Mouse (Mus musculus): ENCODE results near the gene Agap1. TPM values are rescaled to one million over a fixed set of nuclear protein-coding genes. Genes with fewer than 3 reads are reported as not detected.

Gene Agap1
- total RNA-seq, 2 experiments from 2014 or later = 225 to 280 TPM

DNA sequence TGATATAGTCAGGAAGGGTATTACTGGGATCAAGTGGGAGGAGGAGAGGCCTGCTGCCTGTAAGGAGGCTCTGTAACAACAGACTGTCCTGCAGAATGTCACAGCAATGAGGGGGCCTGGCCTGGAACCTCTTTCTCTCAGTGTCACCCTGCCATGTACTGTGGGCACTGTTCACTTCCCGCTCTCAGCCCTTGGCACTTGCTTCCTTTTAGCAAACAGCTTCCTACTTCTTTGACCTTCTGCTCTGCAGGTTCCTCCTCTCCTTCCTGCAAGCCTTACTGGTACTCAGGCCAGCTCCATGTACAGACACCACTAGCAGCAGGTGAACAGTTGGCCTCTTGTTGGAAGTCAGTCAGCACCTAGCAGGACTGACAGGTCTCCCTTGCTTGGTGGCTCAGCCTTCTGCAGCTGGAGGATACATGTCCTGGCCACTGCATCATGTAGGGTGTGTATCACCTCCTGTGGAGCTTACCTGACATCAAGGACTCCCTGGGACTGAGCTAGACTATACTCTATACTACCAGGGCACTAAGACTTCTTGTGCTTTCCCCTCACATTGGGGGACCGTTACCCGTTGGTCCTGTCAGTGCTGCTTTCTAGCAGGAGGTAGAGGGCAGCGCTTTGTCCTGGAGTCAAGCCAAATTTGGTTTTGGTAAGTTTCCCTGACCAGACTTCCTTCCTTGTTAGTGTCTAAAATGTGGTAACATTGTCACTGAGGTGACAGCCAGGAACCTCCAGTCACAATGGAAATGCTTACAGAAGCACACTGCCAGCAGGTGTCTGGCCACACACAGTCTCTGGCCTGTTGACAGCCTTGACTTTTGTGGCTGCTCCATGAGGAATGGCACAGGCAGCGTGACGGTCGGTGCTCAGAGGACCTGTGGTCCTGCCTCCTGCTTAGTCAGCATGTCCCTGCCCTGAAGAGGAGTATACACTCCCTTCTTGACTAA is 120.6 kb downstream of the Agap1 start:
- no peak for DNase-seq (ENCODE audit: low spot score in 2 of 2)

- DNase-seq (ENCODE audit: low spot score in 2 of 2) = no peak
These were observed 121.7 kb downstream of the Agap1 start for GRCm38 (mm10) chr1:89576174-89576890.

DNA sequence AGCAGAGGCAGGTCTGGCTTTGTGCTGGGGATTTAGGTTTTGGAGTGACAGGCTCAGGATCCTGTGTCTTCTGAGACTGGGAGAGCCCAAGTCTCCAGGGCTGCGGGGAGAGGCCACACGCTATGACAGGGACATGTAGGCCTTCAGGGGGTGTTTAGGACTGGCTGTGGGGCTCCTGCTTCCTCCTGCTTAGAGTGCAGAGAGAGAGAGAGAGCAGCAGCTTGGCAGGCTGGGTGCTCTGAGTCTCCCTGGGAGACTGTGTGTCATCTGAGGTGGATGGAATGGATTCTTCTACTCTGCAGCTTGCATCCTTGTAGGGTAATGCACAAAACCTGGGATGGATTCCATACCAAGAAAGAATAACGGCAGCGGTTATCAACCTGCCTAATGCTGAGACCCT is 122.4 kb downstream of the Agap1 start:
- DNase-seq (ENCODE audit: low spot score in 2 of 2) = peak; percentile 54 to 76

DNA sequence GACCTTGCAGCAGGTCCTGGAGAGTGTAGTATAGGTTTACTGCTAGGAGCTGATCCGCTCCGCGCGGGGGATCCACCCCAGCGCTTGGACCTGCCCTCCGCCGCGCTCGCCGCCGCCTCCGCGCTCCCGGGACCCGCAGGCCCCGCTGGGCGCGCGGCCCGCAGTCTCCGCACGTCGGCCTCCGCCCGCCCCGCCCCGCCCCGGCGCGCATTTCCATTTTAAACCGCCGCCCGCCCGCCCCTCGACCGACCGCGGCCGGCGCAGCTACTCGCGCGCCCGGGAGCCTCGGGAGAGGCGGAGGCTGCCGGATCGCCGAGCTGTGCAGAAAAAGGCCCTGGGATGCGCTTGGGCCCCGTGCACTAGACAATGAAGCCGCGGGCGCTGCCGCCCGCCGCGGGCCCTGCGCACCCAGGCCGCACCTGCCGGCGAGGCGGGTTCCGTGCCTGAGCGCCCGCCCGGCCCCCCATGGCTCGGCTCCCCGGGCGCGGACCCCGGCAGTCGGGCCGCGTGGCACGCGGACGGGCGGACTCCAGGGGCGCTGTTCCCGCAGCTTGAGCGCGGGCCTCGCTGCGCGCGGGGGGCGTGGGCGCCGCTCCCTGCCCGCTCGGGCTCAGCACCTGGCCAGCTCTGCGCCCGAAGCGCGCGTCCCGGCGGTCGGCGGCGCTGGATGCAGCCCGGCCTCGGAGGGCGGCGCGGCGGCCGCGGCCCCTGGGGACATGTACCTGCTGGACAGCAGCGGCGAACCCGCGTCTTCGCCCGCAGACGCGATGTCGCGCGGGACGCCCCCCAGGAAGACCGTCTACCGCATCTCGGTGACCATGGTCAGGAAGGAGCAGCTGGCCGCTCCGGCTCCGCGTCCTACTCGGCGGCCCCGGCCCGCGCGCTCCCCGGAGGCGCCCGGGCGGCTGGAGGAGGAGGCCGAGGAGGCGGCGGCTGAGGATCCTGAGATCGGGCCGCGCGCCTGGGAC is 125.7 kb downstream of the Agap1 start:
- DNase-seq (ENCODE audit: low spot score in 2 of 2) = peak; percentile 67 to 76

GRCm38 (mm10) chr1:89580999-89581765 is 126.6 kb downstream of the Agap1 start:
- peak in 1 of 2 experiments; percentile 47 for DNase-seq (ENCODE audit: low spot score in 2 of 2)

GRCm38 (mm10) chr1:89581766-89582125 is 127.1 kb downstream of the Agap1 start:
- DNase-seq (ENCODE audit: low spot score in 2 of 2) = no peak

DNA sequence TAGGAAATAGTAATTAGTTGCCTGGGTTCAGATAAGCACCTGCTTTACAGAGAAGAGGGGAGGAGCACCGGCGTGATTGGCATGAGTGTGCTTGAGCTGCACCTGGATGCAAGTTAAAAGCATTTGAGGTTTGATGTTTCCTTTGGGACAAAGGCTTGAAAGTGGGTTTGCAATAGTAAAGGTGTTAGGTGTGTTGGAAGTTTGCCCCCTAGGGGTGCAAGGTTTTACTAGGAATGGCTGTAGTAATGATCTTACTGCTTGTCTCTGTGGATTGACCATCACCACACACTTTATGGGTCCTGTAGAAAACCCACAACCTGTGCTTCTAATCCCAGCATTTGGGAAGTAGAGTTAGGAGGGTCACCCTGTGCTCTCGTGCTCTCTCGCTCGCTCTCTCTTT is 128.8 kb downstream of the Agap1 start:
- DNase-seq (ENCODE audit: low spot score in 2 of 2) = no peak

DNA sequence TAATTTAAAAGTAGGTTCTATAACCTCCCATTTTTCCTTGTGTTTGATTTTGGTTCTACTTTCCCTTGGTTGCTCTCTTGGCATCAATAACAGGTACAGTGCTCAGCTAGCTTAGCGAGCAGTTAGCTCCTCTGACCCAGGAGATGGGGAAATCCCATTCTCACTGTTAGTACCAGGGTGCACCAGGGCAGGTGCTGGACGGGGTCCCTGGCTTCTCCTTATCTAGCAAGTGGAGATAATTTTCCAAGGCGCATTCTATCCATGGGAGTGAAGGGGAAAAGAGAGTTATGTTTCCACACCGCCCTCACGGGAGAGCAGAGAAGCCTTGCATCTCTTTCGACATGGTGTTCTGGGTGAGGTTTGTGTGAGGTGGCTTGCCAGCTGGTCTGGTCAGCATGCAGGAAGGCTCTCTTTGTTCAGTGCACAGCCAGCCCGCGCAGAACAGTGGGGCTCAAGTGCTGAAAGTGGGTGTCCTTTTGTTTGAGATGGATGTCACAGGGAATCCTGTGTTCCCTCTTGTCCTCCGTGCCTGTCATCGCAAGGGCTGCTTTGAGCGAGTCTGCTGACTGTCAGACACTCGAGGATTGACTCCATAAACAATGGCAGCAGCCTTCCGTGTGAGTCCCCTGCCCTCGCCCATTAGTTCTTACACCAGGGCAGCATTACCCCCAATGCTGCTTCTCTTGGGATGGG is 132.5 kb downstream of the Agap1 start:
- no peak for DNase-seq (ENCODE audit: low spot score in 2 of 2)

GRCm38 (mm10) chr1:89588154-89588553 is 133.5 kb downstream of the Agap1 start:
- DNase-seq (ENCODE audit: low spot score in 2 of 2) = no peak

DNA sequence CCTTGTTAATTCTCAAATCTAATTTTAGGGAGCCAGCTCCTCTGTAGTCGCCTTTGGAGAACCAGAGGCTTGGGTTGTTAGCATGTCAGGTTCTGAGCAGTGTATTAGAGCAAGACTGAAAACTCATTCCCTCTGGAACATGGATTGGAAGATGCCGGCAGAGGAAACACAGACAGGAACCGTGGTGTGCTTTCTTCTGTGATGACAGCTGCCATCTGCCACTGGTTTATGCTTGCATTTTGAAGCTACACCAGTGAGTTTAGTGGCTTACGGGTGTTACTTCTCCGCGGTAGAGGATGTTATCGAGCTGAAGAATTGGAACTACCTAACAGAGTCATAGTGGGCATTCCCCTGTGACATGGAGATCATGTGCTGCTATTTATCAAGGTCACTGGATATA is 136.4 kb downstream of the Agap1 start:
- DNase-seq (ENCODE audit: low spot score in 2 of 2) = no peak

DNA sequence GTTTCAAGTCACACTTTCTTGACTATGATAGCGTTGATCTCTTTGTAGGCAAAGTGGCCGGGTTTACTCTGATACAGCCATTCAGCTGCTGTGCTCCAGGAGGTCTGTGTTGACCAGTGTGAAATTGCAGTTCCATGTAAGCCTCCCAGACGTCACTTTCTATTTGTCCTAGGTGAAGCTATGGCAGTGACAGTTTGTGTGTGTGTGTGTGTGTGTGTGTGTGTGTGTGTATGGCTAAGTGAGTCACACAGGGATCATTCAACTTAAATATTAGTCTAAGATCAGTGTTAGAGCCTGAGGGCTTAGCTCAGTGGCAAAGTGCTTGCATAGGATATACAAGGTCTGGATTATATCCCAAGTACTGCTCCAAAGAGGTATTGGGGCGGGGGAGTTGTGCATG is 138.6 kb downstream of the Agap1 start:
- no peak for DNase-seq (ENCODE audit: low spot score in 2 of 2)

- DNase-seq (ENCODE audit: low spot score in 2 of 2) = no peak
These were observed 140.4 kb downstream of the Agap1 start for GRCm38 (mm10) chr1:89594999-89595398.

DNA sequence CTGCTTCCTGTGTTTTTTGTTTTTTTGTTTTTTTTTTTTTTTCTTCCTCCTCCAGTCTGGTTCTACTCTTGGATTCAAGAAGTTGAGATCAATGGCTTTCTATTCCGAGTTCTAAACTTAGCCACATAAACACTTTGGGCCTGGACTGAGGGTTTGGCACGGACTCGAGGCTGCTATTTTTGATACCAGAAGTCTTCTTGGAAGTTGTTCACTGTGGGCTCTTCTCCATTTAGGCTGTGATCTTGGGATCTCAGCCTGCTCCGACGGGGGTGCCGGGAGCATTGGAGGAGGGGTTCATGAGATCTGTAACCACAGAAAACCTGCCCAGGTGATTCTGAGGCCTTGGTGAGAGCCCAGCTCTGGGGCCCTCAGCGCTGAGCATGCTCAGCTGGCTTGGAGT is 140.8 kb downstream of the Agap1 start:
- no peak for DNase-seq (ENCODE audit: low spot score in 2 of 2)

DNA sequence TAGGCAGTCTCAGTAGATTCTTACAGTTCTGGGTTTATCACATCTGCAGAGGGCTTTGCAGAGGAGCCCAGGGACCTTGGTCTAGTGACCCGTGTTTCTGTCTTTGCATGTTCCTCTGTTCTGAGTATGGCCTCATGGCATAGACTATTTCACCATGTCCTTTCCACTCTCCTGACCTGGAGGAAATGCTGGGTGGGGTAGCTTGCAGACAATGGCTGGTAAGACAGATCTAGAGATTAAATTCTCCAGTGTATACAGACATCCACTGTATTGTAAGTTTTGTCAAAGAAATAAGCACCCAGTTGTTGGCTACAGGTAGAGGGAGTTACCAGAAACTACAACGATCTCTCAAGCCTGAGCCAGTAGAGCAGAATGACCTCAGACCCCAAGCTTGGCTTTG is 141.6 kb downstream of the Agap1 start:
- DNase-seq (ENCODE audit: low spot score in 2 of 2) = no peak

DNA sequence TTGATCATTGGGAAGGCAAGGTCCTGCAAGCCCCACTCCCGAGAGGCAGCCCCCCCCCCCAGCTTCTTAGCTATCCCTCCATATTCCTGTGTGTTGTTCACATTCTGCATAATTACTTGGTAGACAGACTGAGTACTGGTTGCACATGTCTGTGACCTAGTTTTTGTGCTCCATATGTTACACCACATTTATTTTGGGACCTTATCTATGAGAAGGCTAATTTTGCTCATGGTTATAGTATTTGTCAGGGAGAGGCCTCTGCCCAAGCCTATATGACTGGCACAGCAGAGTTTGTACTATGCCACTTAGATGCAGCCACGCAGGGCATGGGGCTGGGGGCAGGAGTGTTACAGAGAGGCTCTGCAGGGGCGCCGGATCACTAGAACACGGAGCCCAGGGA is 144.3 kb downstream of the Agap1 start:
- no peak for DNase-seq (ENCODE audit: low spot score in 2 of 2)

DNA sequence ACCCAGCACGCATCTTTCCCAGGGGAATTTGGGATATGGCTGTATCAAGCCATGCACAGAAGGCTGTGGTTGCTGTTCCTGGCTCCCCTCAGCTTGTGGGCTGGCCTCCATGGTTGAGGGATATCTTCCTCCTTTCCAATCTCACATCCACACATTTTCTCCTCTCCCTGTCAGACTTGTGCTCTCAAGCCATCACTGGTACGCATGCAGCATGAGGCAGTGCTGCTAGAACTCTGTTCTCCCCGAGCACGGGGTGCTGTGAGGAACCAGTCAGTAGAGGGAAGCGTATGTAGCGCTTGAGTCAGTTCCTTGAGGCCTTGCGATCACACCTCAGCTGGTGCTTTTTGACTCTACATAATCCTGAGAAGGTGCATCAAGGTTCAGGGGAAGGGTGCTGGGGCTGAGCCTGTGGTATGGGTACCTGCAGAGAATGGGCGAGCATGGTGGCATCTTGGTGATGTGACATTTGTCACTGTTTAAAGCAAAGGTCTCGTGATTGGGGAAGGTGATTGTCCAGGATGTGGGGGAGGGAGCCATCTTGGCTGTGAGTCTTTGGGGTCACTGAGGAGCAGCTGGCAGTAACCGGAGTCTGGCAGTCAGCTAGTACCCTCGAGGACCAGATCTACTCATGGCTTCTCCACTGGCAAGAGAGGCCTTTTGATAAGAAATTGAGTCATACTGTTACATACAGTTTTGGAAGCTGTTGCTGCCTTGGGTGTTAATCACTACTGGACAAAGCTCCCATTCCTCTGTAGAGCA is 145.6 kb downstream of the Agap1 start:
- no peak for DNase-seq (ENCODE audit: low spot score in 2 of 2)

DNA sequence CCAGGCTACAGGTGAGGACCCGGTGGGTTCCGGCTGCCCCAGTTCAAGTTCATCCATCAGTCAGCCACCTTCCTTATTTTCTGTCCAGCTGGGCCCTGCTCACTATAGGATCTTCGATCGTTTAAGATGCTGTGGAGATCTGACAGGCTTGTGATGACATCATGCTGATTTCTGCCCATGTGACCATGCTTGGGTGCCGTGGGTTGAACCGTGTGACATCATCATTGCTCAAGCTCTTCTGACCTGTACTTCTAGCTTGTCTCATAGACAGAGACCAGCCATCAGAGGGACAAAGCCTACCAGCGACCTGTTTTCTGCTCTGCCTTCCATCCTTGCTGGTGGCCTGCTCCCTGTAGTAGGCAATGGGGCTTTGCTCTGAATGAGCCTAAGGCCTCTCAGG is 146.7 kb downstream of the Agap1 start:
- DNase-seq (ENCODE audit: low spot score in 2 of 2) = no peak

DNA sequence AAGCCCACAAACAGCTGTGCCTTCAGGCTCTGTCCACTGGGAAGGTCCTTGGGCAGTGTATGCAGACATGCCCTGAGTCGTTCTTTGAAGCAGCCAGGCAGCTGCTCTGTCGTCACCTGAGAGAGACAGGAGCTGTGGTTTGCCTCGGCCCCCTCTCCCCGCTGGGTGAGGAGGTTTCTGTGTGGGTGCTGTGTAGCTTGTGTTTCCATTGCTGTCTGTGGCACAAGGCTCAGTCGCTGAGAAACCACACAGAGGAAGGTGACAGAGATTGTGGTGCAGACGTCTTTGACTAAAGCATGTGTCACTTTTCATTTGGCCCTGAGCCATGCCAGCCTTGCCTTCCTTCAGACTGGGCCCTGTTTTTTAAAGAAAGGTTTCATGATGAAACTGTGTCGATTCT is 148.3 kb downstream of the Agap1 start:
- no peak for DNase-seq (ENCODE audit: low spot score in 2 of 2)

GRCm38 (mm10) chr1:89606612-89607011 is 152.0 kb downstream of the Agap1 start:
- DNase-seq (ENCODE audit: low spot score in 2 of 2) = peak; percentile 60 to 76

All from layer of hippocampus, postnatal 14 days (tissue).